Mouse (Mus musculus) layer of hippocampus, adult 9-10 months (tissue): ENCODE data around the gene Sctr.

ENCODE experiments used
- DNase-seq: peaks from one replicate; pipeline ENCODE4 v3.0.0; 2022; ENCODE audit warnings: low spot score

Gene Sctr

GRCm38 (mm10) chr1:120070168-120070567, 63.5 kb downstream of the Sctr start:
- DNase-seq = no peak

GRCm38 (mm10) chr1:120071133-120071532, 64.4 kb downstream of the Sctr start:
- DNase-seq = no peak

GRCm38 (mm10) chr1:120072900-120073299, 66.2 kb downstream of the Sctr start:
- no peak for DNase-seq

- no peak for DNase-seq
These were observed 67.0 kb downstream of the Sctr start, which contains the start of gene Tmem37 for GRCm38 (mm10) chr1:120073519-120074306. Tmem37 (minus strand) TSS chr1:120074074.

GRCm38 (mm10) chr1:120074307-120074702, 67.6 kb downstream of the Sctr start:
- no peak for DNase-seq

- no peak for DNase-seq
These were observed 68.2 kb downstream of the Sctr start for GRCm38 (mm10) chr1:120074931-120075330.

- no peak for DNase-seq
These were observed 68.8 kb downstream of the Sctr start for GRCm38 (mm10) chr1:120075507-120075906.

- DNase-seq = no peak
These were observed 71.2 kb downstream of the Sctr start for GRCm38 (mm10) chr1:120077746-120078410.

- no peak for DNase-seq
These were observed 73.9 kb downstream of the Sctr start for GRCm38 (mm10) chr1:120080632-120081031.

- no peak for DNase-seq
These were observed 76.4 kb downstream of the Sctr start for GRCm38 (mm10) chr1:120082957-120083585.

GRCm38 (mm10) chr1:120083921-120084517, 77.3 kb downstream of the Sctr start:
- no peak for DNase-seq

GRCm38 (mm10) chr1:120085696-120086095, 79.0 kb downstream of the Sctr start:
- no peak for DNase-seq

GRCm38 (mm10) chr1:120086644-120087043, 80.0 kb downstream of the Sctr start:
- no peak for DNase-seq

- no peak for DNase-seq
These were observed 82.5 kb downstream of the Sctr start for GRCm38 (mm10) chr1:120089180-120089579.

- no peak for DNase-seq
These were observed 84.3 kb downstream of the Sctr start for GRCm38 (mm10) chr1:120090880-120091570.

- DNase-seq = peak; percentile 79
These were observed 86.9 kb downstream of the Sctr start for GRCm38 (mm10) chr1:120093482-120094134.

GRCm38 (mm10) chr1:120094920-120095319, 88.2 kb downstream of the Sctr start:
- DNase-seq = no peak

- DNase-seq = no peak
These were observed 91.6 kb downstream of the Sctr start for GRCm38 (mm10) chr1:120098327-120098726.

- no peak for DNase-seq
These were observed 92.8 kb downstream of the Sctr start for GRCm38 (mm10) chr1:120099483-120099882.

- DNase-seq = no peak
These were observed 93.9 kb downstream of the Sctr start for GRCm38 (mm10) chr1:120100456-120101226.

GRCm38 (mm10) chr1:120101227-120101609, 94.5 kb downstream of the Sctr start:
- DNase-seq = no peak
